Mouse (Mus musculus) bone marrow, adult 2 months (tissue): ENCODE data around the gene Zfp346. TPM values are rescaled to one million over a fixed set of nuclear protein-coding genes. Genes with fewer than 3 reads are reported as not detected.
A peak's percentile ranks its signal among the peaks of the same experiment; 100 is the strongest.
"Not testable (repeated sequence)": the region's sequence is repeated elsewhere in the genome, so short reads cannot be mapped to it uniquely, and the experiment has no call there.

Experiments used
- H3K27ac ChIP-seq: fragments of 200-500 bp; 2 replicates; pipeline ENCODE4 v1.5.1; 2012; ENCODE audit warnings: low read depth, mild to moderate bottlenecking, control low read depth, inconsistent platforms, low read length; ENCODE audit not compliant: control insufficient read depth, poor library complexity, insufficient read depth
- H3K4me1 ChIP-seq: fragments of 200-500 bp; 2 replicates; pipeline ENCODE4 v1.6.1; 2011; ENCODE audit warnings: low read length; ENCODE audit not compliant: control insufficient read depth, insufficient read depth
- H3K4me3 ChIP-seq: fragments of 200-500 bp; replicated peaks from 2 replicates; pipeline ENCODE3; 2011; ENCODE audit warnings: mild to moderate bottlenecking, low read depth, low read length, control low read depth; ENCODE audit not compliant: control insufficient read depth
- CTCF ChIP-seq: fragments of 200-500 bp; IDR thresholded peaks from 2 replicates; pipeline ENCODE4 v1.5.1; 2011; ENCODE audit warnings: low read length, control low read depth; ENCODE audit not compliant: control insufficient read depth, insufficient read depth
- POLR2A ChIP-seq: fragments of 200-500 bp; IDR thresholded peaks from 2 replicates; pipeline ENCODE4 v1.6.1; 2011; ENCODE audit warnings: low read depth, mild to moderate bottlenecking, control low read depth, low read length, borderline replicate concordance; ENCODE audit not compliant: control insufficient read depth
- WGBS: fragments of 180-500 bp; shearing (Covaris S2); methylation state at CpG from one replicate; pipeline ENCODE4 v1.1.7; 2018; 5-methylcytosine and 5-hydroxymethylcytosine counted together
- polyA plus RNA-seq: library from polyadenylated mRNA; stranded (reverse); fragments of >200 nt; gene quantifications from 2 replicates; pipeline ENCODE4 v1.2.4, GENCODE M21; 2011; ENCODE audit warnings: low replicate concordance; ENCODE audit not compliant: missing spikeins, insufficient read depth, insufficient read length

Gene Zfp346
- 12.2 and 19.8 TPM in 2 replicates for polyA plus RNA-seq

GRCm38 (mm10) chr13:55105045-55105952 lies at the start of gene Zfp346:
Gene Zfp346, plus strand, starts transcription at chr13:55105311.
- under 1% methylated on average over 66 of the region's 66 CpGs for WGBS
- TF ChIP-seq CTCF, result peak; percentile 23; the same call in 1 of the 2 replicates
- TF ChIP-seq POLR2A, result peak; percentile 99
- peak within 1 kb of the TSS; percentile 66 for H3K27ac ChIP-seq
- H3K4me3 ChIP-seq, result peak within 1 kb of the TSS; percentile 89
- peaks cover 4% of the 10 kb centered on the region; the same call in 1 of the 2 replicates for H3K4me1 ChIP-seq

- WGBS, result 88% methylated on average over 2 of the region's 2 CpGs
- Histone ChIP-seq H3K27ac (no peak overlapping the region), H3K4me1 (no peaks in the 10 kb centered on the region; the same call in 1 of the 2 replicates), H3K4me3 (no peak overlapping the region)
- TF ChIP-seq POLR2A (no peak), CTCF (peak; percentile 61)
Measured at GRCm38 (mm10) chr13:55058042-55058441, 47.1 kb upstream of the Zfp346 start.

GRCm38 (mm10) chr13:55063276-55063675 lies 41.8 kb upstream of the Zfp346 start:
- no peak overlapping the region for H3K4me3 ChIP-seq
- H3K27ac ChIP-seq, result no peak overlapping the region
- H3K4me1 ChIP-seq, result no peaks in the 10 kb centered on the region; the same call in 1 of the 2 replicates
- TF ChIP-seq CTCF, result no peak
- no peak for TF ChIP-seq POLR2A
- WGBS, result 49% methylated on average over 2 of the region's 2 CpGs

- no peak for TF ChIP-seq POLR2A
- TF ChIP-seq CTCF, result no peak
- H3K4me1 ChIP-seq, result no peaks in the 10 kb centered on the region
- 77% methylated on average over 7 of the region's 7 CpGs for WGBS
- no peak overlapping the region for H3K27ac ChIP-seq
- no peak overlapping the region for H3K4me3 ChIP-seq
Measured at GRCm38 (mm10) chr13:55069719-55070118, 35.4 kb upstream of the Zfp346 start.

DNA sequence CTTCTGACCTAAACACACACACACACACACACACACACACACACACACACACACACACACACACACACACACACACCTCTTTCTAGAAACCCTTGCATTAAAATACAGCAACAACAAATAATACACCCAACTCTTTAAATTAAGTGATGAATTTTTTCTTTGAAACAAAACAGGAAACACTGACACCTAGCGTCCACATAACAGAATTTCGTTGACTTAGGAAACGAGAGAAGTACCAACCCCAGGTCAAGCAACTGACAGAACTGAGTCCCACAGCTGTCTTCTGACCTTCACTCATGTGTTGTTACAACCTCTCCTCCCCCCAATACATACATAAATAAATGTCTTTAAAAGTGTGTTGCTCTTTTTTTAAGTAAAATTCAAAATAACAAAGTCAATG lies 33.8 kb upstream of the Zfp346 start:
- no peak overlapping the region for H3K27ac ChIP-seq
- 2% methylated on average over 3 of the region's 3 CpGs for WGBS
- TF ChIP-seq POLR2A (no peak), CTCF (no peak)

GRCm38 (mm10) chr13:55075597-55075996 lies 29.5 kb upstream of the Zfp346 start:
- Histone ChIP-seq H3K27ac (no peak overlapping the region), H3K4me3 (no peak overlapping the region), H3K4me1 (no peaks in the 10 kb centered on the region)
- WGBS, result 81% methylated on average over 5 of the region's 5 CpGs
- TF ChIP-seq POLR2A (no peak), CTCF (no peak)

More for the DNA sequence above, 33.8 kb upstream of the Zfp346 start:
- H3K4me1 ChIP-seq, result no peaks in the 10 kb centered on the region
- no peak overlapping the region for H3K4me3 ChIP-seq

- Histone ChIP-seq H3K4me3 (no peak overlapping the region), H3K27ac (no peak overlapping the region), H3K4me1 (no peaks in the 10 kb centered on the region)
- TF ChIP-seq CTCF, result no peak
- TF ChIP-seq POLR2A, result no peak
- 88% methylated on average over 4 of the region's 4 CpGs for WGBS
Measured at GRCm38 (mm10) chr13:55092588-55092987, 12.5 kb upstream of the Zfp346 start.

DNA sequence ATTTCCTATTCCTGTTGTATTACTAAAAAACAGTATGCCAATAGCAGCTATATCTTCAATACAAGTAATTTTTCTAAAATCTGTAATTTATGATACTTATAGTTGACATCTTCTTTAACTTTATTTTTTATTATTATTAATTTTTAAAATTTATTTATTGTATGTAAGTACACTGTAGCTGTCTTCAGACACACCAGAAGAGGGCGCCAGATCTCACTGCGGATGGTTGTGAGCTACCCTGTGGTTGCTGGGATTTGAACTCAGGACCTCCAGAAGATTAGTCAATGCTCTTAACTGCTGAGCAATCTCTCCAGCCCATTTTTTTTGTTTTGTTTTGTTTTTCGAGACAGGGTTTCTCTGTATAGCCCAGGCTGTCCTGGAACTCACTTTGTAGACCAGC lies 7.3 kb upstream of the Zfp346 start:
- H3K4me3 ChIP-seq, H3K27ac ChIP-seq, H3K4me1 ChIP-seq: not testable (repeated sequence)
- 79% methylated on average over 3 of the region's 3 CpGs for WGBS

DNA sequence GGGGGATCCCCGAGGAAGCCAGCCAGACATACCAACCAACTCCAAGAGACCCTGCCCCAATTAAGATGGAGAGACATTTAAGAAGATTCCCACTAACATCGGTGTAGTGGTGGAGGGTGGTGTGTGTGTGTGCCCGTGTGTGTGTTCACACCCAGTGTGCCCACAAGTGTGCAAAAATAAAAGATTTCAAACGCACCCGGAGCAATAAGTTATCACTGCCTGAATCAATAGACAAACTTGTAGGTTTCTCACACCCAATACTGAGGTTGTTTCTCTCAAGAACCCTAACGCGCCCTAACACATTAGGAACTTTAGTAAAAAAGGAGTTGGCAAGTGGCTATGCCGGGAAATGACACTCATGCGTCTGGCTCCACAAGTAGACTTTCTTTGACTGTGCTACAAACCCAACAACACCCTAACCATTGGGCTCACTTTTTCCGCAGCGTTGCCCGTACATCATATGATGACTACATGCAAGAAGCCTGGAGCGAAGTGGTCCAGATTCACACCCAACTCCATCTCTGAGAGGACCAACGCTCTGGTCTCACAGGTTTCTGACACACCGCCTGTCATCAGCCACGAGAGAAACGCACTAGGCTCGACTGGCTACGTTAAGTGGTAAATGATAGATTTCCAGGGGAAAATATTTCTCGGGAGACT lies 5.9 kb upstream of the Zfp346 start:
- H3K27ac ChIP-seq, result peak overlapping the region; percentile 91
- 13% methylated on average over 20 of the region's 20 CpGs for WGBS
- H3K4me1 ChIP-seq, result peaks cover 1% of the 10 kb centered on the region; the same call in 1 of the 2 replicates
- TF ChIP-seq CTCF, result no peak
- TF ChIP-seq POLR2A, result no peak
- peak overlapping the region; percentile 92 for H3K4me3 ChIP-seq
